Mouse (Mus musculus): ENCODE data around the gene Suclg2. TPM values are rescaled to one million over a fixed set of nuclear protein-coding genes. Genes with fewer than 3 reads are reported as not detected.

The Suclg2 gene
- total RNA-seq, 1 experiment from 2014 or later, result 124 TPM

GRCm38 (mm10) chr6:95700981-95701610 is 17.5 kb downstream of the Suclg2 start:
- ATAC-seq (replicated peaks; ENCODE audit: low read depth, poor library complexity, severe bottlenecking), result no peak

- ATAC-seq (replicated peaks; ENCODE audit: low read depth, poor library complexity, severe bottlenecking), result no peak; the same call in 1 of the 2 replicates
Measured at GRCm38 (mm10) chr6:95700191-95700590, 18.4 kb downstream of the Suclg2 start.

- no peak for ATAC-seq (replicated peaks; ENCODE audit: low read depth, poor library complexity, severe bottlenecking)
Measured at GRCm38 (mm10) chr6:95699326-95699725, 19.3 kb downstream of the Suclg2 start.

GRCm38 (mm10) chr6:95698536-95699162 is 20.0 kb downstream of the Suclg2 start:
- ATAC-seq (replicated peaks; ENCODE audit: low read depth, poor library complexity, severe bottlenecking), result no peak

- no peak for ATAC-seq (replicated peaks; ENCODE audit: low read depth, poor library complexity, severe bottlenecking)
Measured at GRCm38 (mm10) chr6:95694910-95695309, 23.7 kb downstream of the Suclg2 start.

GRCm38 (mm10) chr6:95685242-95685641 is 33.4 kb downstream of the Suclg2 start:
- ATAC-seq (replicated peaks; ENCODE audit: low read depth, poor library complexity, severe bottlenecking), result 0 out of 2 replicates have a peak, but pooled peaks have one; percentile 45

GRCm38 (mm10) chr6:95679718-95680117 is 38.9 kb downstream of the Suclg2 start:
- no peak for ATAC-seq (replicated peaks; ENCODE audit: low read depth, poor library complexity, severe bottlenecking)

- ATAC-seq (replicated peaks; ENCODE audit: low read depth, poor library complexity, severe bottlenecking), result no peak
Measured at GRCm38 (mm10) chr6:95679261-95679660, 39.3 kb downstream of the Suclg2 start.

- ATAC-seq (replicated peaks; ENCODE audit: low read depth, poor library complexity, severe bottlenecking), result no peak
Measured at GRCm38 (mm10) chr6:95676951-95677350, 41.6 kb downstream of the Suclg2 start.

- no peak for ATAC-seq (replicated peaks; ENCODE audit: low read depth, poor library complexity, severe bottlenecking)
Measured at GRCm38 (mm10) chr6:95676439-95676838, 42.2 kb downstream of the Suclg2 start.

- ATAC-seq (replicated peaks; ENCODE audit: low read depth, poor library complexity, severe bottlenecking), result no peak
Measured at GRCm38 (mm10) chr6:95675059-95675705, 43.4 kb downstream of the Suclg2 start.

- no peak for ATAC-seq (replicated peaks; ENCODE audit: low read depth, poor library complexity, severe bottlenecking)
Measured at GRCm38 (mm10) chr6:95674651-95675050, 43.9 kb downstream of the Suclg2 start.

- ATAC-seq (replicated peaks; ENCODE audit: low read depth, poor library complexity, severe bottlenecking), result peak; percentile 60
Measured at GRCm38 (mm10) chr6:95669335-95669729, 49.3 kb downstream of the Suclg2 start.

- no peak for ATAC-seq (replicated peaks; ENCODE audit: low read depth, poor library complexity, severe bottlenecking)
Measured at GRCm38 (mm10) chr6:95668629-95669334, 49.8 kb downstream of the Suclg2 start.

- ATAC-seq (replicated peaks; ENCODE audit: low read depth, poor library complexity, severe bottlenecking), result no peak
Measured at GRCm38 (mm10) chr6:95657671-95658070, 60.9 kb downstream of the Suclg2 start.

- ATAC-seq (replicated peaks; ENCODE audit: low read depth, poor library complexity, severe bottlenecking), result no peak
Measured at GRCm38 (mm10) chr6:95653662-95654061, 64.9 kb downstream of the Suclg2 start.

- no peak for ATAC-seq (replicated peaks; ENCODE audit: low read depth, poor library complexity, severe bottlenecking)
Measured at GRCm38 (mm10) chr6:95652774-95653173, 65.8 kb downstream of the Suclg2 start.

GRCm38 (mm10) chr6:95651391-95651876 is 67.2 kb downstream of the Suclg2 start:
- no peak for ATAC-seq (replicated peaks; ENCODE audit: low read depth, poor library complexity, severe bottlenecking)

GRCm38 (mm10) chr6:95650082-95650722 is 68.4 kb downstream of the Suclg2 start:
- ATAC-seq (replicated peaks; ENCODE audit: low read depth, poor library complexity, severe bottlenecking), result no peak

GRCm38 (mm10) chr6:95649123-95649663 is 69.4 kb downstream of the Suclg2 start:
- ATAC-seq (replicated peaks; ENCODE audit: low read depth, poor library complexity, severe bottlenecking), result no peak

Data from common myeloid progenitor, adult 5-6 weeks (primary cell).